Mouse (Mus musculus) gastrocnemius, postnatal 4 days (tissue): ENCODE results near the gene Grid1. TPM values are rescaled to one million over a fixed set of nuclear protein-coding genes. Genes with fewer than 3 reads are reported as not detected.

Experiments
- DNase-seq, 2 experiments: peaks; one replicate each; pipeline ENCODE4 v3.0.0; 2021 to 2022; ENCODE audit warnings: low spot score in 2 of 2, mixed read lengths in 2 of 2
- total RNA-seq, 2 experiments: library from RNA; stranded (reverse); gene quantifications; 2 replicates each; pipeline ENCODE4 v1.2.3; 2021

The Grid1 gene
- total RNA-seq, 2 experiments from 2014 or later, result 0.27 to 0.34 TPM

GRCm38 (mm10) chr14:35365177-35365944 is 545.5 kb downstream of the Grid1 start:
- no peak for DNase-seq

DNA sequence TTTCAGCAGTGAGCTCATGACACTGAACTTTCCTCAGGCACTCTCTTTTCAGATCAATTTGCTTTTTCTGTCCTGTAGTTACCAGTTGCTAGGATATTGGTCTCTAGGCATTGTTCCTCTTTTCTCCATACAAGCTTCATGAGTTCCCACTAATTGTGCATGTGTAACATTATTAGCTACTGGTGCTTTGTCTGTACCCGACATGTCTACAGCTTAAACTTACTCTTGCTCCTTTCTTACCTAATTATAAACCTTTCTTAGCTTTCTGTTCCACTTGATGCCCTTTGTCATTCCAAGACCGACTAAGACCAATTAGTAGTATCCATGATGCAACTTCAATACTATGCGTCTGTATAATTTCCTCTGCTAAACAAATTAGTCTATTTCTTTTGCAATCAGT is 554.5 kb downstream of the Grid1 start:
- no peak for DNase-seq

DNA sequence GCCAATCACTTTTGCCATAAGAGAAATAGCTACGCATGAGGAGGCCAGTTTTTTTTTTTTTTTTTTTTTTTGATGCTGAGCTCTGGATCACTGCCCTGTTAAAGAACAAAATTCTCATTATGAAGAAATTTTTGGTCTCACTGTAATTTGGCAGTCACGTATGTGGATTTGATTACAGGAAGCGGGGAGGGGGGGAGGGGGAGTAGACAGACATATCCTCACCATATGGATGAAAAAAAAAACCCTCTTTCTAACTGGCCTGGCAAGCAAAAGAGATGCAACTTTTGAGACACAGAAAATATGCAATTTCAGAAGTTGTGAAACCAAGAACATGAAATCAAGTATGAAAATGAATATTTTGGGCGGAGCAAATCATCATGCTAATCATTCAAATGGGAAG is 573.7 kb downstream of the Grid1 start:
- no peak for DNase-seq

DNA sequence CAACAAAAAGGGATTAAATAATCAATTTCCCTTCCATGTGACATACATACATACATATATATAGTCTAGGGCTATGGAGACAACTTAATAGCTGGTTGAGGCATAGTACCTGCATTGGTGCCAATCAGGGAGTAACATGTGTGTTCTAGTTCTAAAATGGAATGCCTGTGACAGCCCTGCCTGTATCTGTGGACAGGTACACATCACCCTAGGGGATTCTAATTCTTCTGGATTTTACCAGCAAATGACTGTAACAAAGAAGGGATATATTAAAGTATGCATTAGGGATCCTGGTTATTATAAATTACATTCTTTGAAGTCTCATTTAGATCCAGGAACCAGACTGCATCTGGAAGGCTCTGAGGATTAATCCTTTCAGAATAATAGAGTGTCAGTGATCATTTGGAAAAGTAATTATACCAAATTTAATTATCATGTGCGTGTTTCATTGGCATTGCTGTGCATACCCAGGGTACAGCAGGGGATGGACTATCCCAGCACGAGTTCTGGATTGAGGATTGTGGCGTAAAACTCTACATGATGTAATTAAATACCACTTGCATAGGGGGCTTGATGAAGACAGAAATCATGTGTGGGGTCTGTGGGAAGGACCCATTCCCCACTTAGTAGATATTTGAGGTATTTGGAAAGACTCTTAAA is 584.5 kb downstream of the Grid1 start:
- no peak for DNase-seq

- DNase-seq, result no peak
Observed at GRCm38 (mm10) chr14:35430259-35430658, 610.4 kb downstream of the Grid1 start.

GRCm38 (mm10) chr14:35453702-35454101 is 633.8 kb downstream of the Grid1 start:
- no peak for DNase-seq

- no peak for DNase-seq
Observed at GRCm38 (mm10) chr14:35468254-35468653, 648.3 kb downstream of the Grid1 start.

GRCm38 (mm10) chr14:35486017-35486416 is 666.1 kb downstream of the Grid1 start:
- DNase-seq, result no peak

DNA sequence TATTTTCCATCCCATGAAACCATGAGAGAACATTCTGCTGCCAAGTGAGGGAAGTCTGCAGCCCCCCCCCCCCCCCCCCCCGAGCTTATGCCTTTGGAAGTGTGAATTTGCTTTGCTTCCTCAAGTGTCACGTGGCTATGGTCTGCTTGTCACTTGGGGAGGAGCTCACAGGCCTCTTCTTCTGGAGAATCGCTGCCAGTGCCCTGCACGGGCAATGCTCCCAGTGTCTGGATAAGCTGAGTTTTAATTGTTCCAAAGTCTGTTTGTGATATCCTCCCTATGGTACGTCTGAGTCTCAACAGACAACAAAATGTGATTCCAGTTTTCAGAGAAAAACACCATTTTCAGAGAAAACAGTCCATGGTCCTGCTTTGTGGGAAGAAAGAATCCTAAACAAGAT is 682.4 kb downstream of the Grid1 start:
- DNase-seq, result no peak

DNA sequence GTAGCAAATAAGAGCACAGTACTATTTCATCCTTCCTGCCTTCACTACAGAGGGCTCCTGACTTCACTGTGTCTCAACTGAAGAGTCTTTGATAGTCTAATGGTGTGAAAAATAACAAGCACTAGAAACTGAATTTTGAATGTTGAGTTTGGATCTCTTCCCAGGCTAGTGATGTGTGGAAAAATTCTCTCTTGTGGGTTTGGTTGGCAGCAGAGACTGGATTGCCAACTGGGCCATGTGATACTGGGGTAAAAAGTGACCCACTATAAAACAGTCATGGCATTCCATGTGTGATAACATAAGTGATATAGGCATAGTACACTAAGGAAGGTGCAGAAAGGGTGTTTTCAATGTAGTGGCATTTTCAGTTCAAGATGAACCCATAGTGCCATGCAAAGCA is 699.5 kb downstream of the Grid1 start:
- DNase-seq, result no peak

DNA sequence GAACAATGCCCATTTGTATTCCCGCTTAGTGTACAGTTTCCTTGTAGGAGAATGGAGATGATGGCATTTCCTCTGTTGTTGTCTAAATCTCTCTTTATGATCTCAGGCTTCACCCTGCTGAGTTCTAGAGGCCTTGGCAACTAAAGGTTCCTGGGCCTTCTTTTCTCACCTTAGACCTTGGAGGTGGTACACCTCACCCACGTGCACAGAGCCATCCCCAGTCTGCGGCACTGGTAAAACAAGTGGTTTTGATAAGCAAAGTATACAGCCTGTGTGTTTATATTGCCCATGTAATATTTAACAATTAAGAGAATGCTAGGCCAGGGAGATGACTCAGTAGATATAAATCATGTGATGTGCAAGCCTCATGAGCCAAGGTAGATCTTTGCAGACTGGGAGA is 718.9 kb downstream of the Grid1 start:
- no peak for DNase-seq

GRCm38 (mm10) chr14:35541254-35541991 is 721.5 kb downstream of the Grid1 start:
- no peak for DNase-seq

GRCm38 (mm10) chr14:35541992-35542380 is 722.1 kb downstream of the Grid1 start:
- DNase-seq, result no peak

- DNase-seq, result no peak
Observed at GRCm38 (mm10) chr14:35554288-35554687, 734.4 kb downstream of the Grid1 start.

- DNase-seq, result no peak
Observed at GRCm38 (mm10) chr14:35561244-35561893, 741.5 kb downstream of the Grid1 start.

GRCm38 (mm10) chr14:35572991-35573502 is 753.1 kb downstream of the Grid1 start:
- no peak for DNase-seq

DNA sequence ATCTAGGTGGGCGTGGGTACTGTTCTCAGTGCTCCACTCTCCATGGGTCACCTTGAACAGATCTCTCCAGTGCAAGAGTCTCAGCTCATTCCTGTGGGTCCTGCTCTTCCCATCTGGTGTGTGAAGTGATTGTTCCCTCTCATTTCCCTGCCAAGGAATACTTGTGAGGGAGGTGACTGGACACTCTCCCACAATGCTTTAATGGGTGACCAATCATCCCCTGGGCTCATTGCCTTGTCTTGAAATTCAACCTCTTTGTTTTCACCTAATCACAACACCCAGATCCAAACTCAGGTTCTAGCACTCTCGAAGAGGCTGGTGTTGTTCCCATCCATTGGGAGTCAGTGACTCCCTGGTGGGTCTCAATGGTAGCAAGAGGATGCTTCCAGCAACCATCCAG is 754.6 kb downstream of the Grid1 start:
- no peak for DNase-seq

GRCm38 (mm10) chr14:35575285-35575684 is 755.4 kb downstream of the Grid1 start:
- no peak for DNase-seq

GRCm38 (mm10) chr14:35625749-35626148 is 805.8 kb downstream of the Grid1 start:
- DNase-seq, result no peak
